Mouse (Mus musculus) adrenal gland, postnatal 36 days (tissue): ENCODE measurements around the gene Ube2h. TPM values are rescaled to one million over a fixed set of nuclear protein-coding genes. Genes with fewer than 3 reads are reported as not detected.
"Not testable (repeated sequence)": the region's sequence is repeated elsewhere in the genome, so short reads cannot be mapped to it uniquely, and the experiment has no call there.

Source experiments
- DNase-seq, 2 experiments: peaks; one replicate each; pipeline ENCODE4 v3.0.0; 2021; ENCODE audit warnings: mixed read lengths in 1 of 2
- total RNA-seq, 2 experiments: library from RNA; stranded (reverse); gene quantifications; 2 replicates each; pipeline ENCODE4 v1.2.3; 2021

The Ube2h gene
- total RNA-seq, 2 experiments from 2014 or later = 105 to 126 TPM

- no peak for DNase-seq
Observed at GRCm38 (mm10) chr6:30245397-30245796, 58.9 kb downstream of the Ube2h start.

GRCm38 (mm10) chr6:30243347-30244007, 60.9 kb downstream of the Ube2h start:
- no peak for DNase-seq

- DNase-seq = no peak
Observed at GRCm38 (mm10) chr6:30242928-30243327, 61.4 kb downstream of the Ube2h start.

GRCm38 (mm10) chr6:30240105-30240504, 64.2 kb downstream of the Ube2h start:
- DNase-seq = no peak

- DNase-seq = no peak
Observed at GRCm38 (mm10) chr6:30239207-30239606, 65.1 kb downstream of the Ube2h start.

GRCm38 (mm10) chr6:30238079-30238478, 66.3 kb downstream of the Ube2h start:
- no peak for DNase-seq

GRCm38 (mm10) chr6:30236564-30236963, 67.8 kb downstream of the Ube2h start:
- DNase-seq = peak; percentile 43 to 51

- DNase-seq = no peak
Observed at GRCm38 (mm10) chr6:30231758-30232293, 72.5 kb downstream of the Ube2h start.

GRCm38 (mm10) chr6:30230246-30230645, 74.1 kb downstream of the Ube2h start:
- DNase-seq = no peak

- DNase-seq = no peak
Observed at GRCm38 (mm10) chr6:30228921-30229320, 75.4 kb downstream of the Ube2h start.

- DNase-seq = no peak
Observed at GRCm38 (mm10) chr6:30228353-30228752, 76.0 kb downstream of the Ube2h start.

- no peak for DNase-seq
Observed at GRCm38 (mm10) chr6:30226971-30227700, 77.2 kb downstream of the Ube2h start.

- DNase-seq = no peak
Observed at GRCm38 (mm10) chr6:30224693-30225092, 79.6 kb downstream of the Ube2h start.

- DNase-seq = no peak
Observed at GRCm38 (mm10) chr6:30222321-30222720, 82.0 kb downstream of the Ube2h start.

GRCm38 (mm10) chr6:30217581-30217980, 86.8 kb downstream of the Ube2h start:
- DNase-seq = peak; percentile 41

GRCm38 (mm10) chr6:30212468-30212867, 91.9 kb downstream of the Ube2h start:
- no peak for DNase-seq

GRCm38 (mm10) chr6:30211641-30212455, 92.5 kb downstream of the Ube2h start:
- DNase-seq = peak; percentile 30 to 34

GRCm38 (mm10) chr6:30210788-30211187, 93.6 kb downstream of the Ube2h start:
- peak; percentile 74 to 81 for DNase-seq

GRCm38 (mm10) chr6:30208844-30209243, 95.5 kb downstream of the Ube2h start:
- DNase-seq = no peak

- DNase-seq = peak; percentile 80 to 90
Observed at GRCm38 (mm10) chr6:30205587-30206202, 98.6 kb downstream of the Ube2h start.

GRCm38 (mm10) chr6:30205180-30205538, 99.2 kb downstream of the Ube2h start:
- not testable (repeated sequence) for DNase-seq
